Mouse (Mus musculus) cerebellum, adult 18-20 months (tissue): ENCODE results near the gene A130010J15Rik.

Source experiments
- DNase-seq, 2 experiments: peaks; one replicate each; pipeline ENCODE4 v3.0.0; 2021

Gene A130010J15Rik

GRCm38 (mm10) chr1:193156316-193157110 lies 11.3 kb upstream of the A130010J15Rik start:
- no peak for DNase-seq

GRCm38 (mm10) chr1:193157111-193157492 lies 10.7 kb upstream of the A130010J15Rik start:
- DNase-seq, result no peak

DNA sequence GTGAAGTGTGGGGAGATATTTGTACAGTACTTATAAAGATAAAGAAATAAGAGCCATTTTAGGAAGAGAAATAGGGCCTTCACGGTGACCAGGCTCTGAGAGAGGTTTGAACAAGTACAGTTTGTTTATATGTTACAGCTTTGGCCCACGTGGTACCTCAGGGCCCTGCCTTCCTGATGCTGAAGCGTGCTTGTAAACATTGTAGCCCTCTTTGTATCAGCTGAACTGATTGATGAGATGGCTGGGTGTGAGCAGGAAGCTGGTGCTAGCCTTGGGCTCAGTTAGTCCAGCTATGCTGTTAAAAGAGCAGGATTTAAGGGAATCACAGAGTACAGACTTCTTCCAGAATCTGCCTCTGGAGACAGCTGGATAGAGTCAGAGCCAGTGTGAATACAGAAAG lies 8.7 kb upstream of the A130010J15Rik start:
- DNase-seq, result no peak

- DNase-seq, result no peak
Observed at GRCm38 (mm10) chr1:193159613-193160012, 8.2 kb upstream of the A130010J15Rik start.

- DNase-seq, result no peak
Observed at GRCm38 (mm10) chr1:193160317-193161032, 7.4 kb upstream of the A130010J15Rik start.

- no peak for DNase-seq
Observed at GRCm38 (mm10) chr1:193169228-193169627, 1.4 kb downstream of the A130010J15Rik start.

- no peak for DNase-seq
Observed at GRCm38 (mm10) chr1:193169856-193170255, 2.0 kb downstream of the A130010J15Rik start.

- peak; percentile 94 to 97 for DNase-seq
Observed at GRCm38 (mm10) chr1:193172991-193173809, 5.4 kb downstream of the A130010J15Rik start.

GRCm38 (mm10) chr1:193173810-193174129 lies 5.9 kb downstream of the A130010J15Rik start:
- no peak for DNase-seq

- DNase-seq, result no peak
Observed at GRCm38 (mm10) chr1:193174143-193174733, 6.4 kb downstream of the A130010J15Rik start.

DNA sequence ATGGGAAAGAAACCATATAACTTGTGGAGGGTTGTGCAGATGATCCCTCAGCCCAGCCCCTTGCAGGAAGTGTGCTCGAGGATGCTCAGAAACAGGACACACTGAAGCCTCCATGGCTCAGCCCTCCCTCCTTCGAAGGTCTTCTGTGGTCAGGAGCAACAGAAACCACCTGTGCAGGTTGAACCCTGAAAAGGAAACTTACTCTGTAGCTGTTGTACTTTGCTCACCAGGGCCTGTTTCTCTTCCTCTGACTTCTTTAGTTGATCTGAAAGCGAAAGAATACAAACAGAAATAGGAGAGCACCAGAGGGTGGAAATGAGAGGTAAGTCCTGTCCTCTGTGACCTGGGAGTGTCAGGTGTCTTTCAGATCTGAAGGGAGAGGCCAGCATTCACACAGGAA lies 13.3 kb downstream of the A130010J15Rik start:
- DNase-seq, result no peak

DNA sequence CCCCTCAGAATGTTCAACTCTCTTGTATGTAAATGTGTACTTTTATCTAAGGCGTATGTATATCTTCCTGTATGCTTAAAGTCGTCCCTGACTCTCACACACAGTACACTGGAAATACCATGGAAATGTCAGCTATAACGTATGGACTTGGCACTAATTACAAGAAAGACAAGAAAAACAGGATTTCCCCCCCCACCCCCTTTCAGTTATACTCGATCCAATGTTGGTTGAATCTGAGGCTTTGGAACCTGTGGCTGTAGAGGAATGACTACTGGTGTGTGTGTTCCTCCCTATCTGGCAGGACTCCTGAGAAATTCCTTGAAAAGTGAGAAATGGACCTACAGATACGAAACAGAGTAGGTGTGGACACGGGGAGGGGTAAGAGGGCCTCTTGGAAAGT lies 20.4 kb downstream of the A130010J15Rik start:
- no peak for DNase-seq

DNA sequence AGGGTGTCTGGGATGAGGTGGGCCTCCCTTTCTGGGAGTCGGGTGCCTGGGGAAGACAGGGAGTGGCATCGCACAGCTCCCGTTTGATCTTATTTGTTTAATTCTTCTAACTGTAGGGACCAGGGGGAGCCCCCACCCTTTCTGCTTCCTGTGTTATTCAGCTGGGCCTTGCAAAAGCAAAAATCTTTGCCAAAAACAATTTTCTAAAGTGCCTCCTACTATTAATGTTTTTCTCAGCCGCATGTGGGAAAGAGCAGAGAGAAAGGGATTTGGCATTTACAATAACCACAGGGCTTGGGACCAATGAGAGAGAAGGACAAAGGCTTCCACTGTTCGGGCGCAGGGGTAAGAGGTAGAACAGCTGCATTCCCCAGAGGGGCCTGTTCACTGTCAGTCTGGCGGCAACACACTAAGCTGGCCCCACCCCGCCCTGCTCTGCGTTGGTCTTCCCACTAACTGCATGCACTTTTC lies 21.3 kb downstream of the A130010J15Rik start:
- DNase-seq, result no peak

DNA sequence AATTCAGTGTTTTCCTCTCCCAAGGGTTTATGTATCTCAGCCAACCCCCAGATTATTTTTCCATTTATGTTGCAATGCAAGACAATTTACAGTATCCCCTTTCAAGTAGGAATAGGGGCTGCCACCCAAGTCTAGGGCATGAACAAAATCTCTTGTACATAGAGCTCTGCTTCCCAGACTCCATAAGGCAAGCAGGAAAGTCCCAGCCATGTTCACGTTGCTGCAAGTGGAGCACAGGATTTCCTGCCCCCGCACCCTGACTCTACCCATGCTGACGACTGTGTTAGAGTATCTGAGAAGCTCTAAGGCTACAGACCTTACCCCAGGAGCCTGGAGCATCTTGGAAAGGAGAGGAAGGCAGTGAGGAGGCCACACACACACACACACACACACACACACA lies 21.9 kb downstream of the A130010J15Rik start:
- no peak for DNase-seq

DNA sequence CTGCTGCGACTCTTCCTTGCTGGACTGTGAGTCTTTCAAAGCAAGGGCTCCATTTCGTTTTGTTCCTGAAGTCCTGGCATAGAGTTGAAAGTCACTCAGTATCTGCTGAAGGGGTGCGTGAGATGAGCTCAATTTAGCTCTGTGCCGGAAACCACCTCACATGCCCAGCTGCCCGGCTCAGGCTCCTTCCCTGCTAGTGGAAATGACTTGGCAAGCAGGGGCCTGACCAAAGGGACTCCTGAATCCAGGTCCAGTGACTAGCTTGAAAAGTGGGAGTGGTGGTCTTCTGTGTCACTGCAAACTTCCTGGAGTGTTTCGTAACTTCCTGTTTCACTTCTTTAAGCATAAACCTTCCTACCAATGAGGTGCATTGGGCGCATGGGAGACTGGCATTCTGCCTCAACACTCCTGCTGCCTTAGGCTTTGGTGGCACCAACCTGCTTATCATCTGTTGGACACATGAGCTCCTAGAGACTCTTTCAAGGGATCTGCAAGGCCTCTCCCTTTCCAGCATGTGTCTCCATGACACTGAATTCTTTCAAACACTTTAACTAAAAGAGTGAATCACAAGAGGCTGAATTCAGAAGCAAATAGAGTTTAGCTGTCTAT lies 23.9 kb downstream of the A130010J15Rik start:
- no peak for DNase-seq

- peak; percentile 54 to 67 for DNase-seq
Observed at GRCm38 (mm10) chr1:193194416-193195140, 26.7 kb downstream of the A130010J15Rik start.

GRCm38 (mm10) chr1:193195169-193195810 lies 27.4 kb downstream of the A130010J15Rik start:
- DNase-seq, result no peak

DNA sequence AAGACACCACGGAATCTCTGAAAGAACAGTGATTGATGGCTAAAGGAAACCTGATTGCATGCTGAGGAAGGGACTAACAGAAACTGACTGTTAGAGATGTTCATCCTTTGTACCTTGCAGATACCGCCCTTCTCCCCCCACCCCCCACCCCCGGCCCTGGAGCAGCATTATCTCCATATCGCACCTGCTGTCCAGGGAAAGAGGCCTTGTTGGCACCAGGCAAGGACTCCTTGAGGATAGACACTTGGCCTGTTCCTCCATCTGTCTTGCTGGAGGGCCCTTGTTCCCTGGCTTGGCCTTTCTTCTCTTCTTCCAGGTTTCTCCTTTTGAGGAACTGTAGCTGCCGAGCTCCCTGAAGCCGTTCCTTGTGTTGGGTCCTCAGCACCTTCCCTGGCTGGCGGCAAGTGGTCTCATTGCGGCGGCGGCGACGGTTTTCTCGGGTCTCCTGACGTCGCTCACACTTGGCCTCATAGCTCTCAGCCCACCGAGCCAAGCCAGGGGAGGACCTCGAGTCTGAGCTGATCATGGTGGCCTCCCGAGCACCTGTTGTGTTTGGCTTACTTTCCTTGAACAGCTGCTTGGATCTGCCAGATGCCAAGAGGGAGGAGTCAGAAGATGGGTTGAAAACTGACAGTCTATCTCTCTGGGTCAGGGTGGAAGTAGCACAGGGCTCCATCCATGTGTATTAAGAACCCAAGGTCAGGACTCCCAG lies 29.8 kb downstream of the A130010J15Rik start:
- DNase-seq, result no peak

GRCm38 (mm10) chr1:193198312-193198711 lies 30.5 kb downstream of the A130010J15Rik start:
- DNase-seq, result no peak

GRCm38 (mm10) chr1:193200640-193201382 lies 33.0 kb downstream of the A130010J15Rik start:
- no peak for DNase-seq
